Mouse (Mus musculus): ENCODE data around the gene 2510039O18Rik. TPM values are rescaled to one million over a fixed set of nuclear protein-coding genes. Genes with fewer than 3 reads are reported as not detected.

2510039O18Rik gene
- 41.3 and 48.3 TPM in 2 replicates for total RNA-seq (2012; rRNA removed)
- 10 to 100 TPM in 1 of 2 experiments, not detected in 1; 59.9 TPM for polyA plus RNA-seq (2012; ENCODE audit: insufficient read depth in 1 of 2, insufficient read length in 2 of 2, low read depth in 1 of 2, low replicate concordance in 2 of 2, missing spikeins in 1 of 2)

DNA sequence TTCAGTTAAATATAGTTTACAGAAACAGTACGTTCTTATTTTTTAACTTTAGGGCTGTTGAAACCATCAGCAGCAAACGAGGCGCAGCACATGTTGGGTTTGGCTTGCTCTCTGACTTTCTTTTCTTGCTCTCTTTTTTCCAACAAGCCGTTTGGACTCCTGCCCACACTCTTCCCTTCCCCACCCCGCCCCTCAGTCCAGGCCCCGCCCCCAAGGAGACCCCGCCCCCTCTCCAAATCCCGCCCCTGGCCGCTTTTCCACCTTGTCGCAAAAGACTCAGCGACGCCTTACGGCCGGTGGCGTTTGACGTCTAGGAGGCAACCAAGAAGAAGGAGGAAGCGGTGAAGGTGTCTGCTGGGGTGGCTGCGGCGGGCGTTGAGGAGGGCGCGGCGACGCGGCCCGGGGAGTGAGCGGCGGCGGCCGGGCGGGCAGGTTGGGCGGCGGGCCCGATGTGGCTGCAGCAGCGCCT is at the start of gene 2510039O18Rik:
Gene 2510039O18Rik, plus strand, starts transcription at position 320 of the 469 bp plus-strand sequence.
- Histone ChIP-seq H3K9ac (ENCODE audit: control insufficient read depth, low read depth, low read length, poor library complexity, severe bottlenecking) (peak within 1 kb of the TSS; percentile 86), H3K27ac (ENCODE audit: control insufficient read depth, low read depth, low read length) (peak within 1 kb of the TSS; percentile 67), H3K4me3 (ENCODE audit: control insufficient read depth in 1 of 2, insufficient read depth in 1 of 2, low read depth in 2 of 2, low read length in 2 of 2) (peak within 1 kb of the TSS; percentile 77 to 96), H3K79me2 (ENCODE audit: control insufficient read depth, insufficient read depth, low read length, poor library complexity) (peaks cover 34% of the 10 kb centered on the region), H3K36me3 (ENCODE audit: control insufficient read depth in 1 of 2, insufficient read depth in 2 of 2, low read length in 2 of 2) (peaks cover 0 to 12% of the 10 kb centered on the region in 2 experiments; a peak in 3 of 4 replicates), H3K4me1 (ENCODE audit: control insufficient read depth in 1 of 2, insufficient read depth in 2 of 2, low read length in 2 of 2) (peaks cover 7 to 34% of the 10 kb centered on the region in 2 experiments), H3K9me3 (replicated peaks; ENCODE audit: insufficient read depth, low read length) (no peaks in the 10 kb centered on the region), H3K27me3 (ENCODE audit: control insufficient read depth in 1 of 2, insufficient read depth in 2 of 2, low read length in 2 of 2) (no peaks in the 10 kb centered on the region)
- peak; percentile 92 for DNase-seq (ENCODE audit: low read depth, low spot score)
- peak; percentile 76 for TF ChIP-seq SIN3A (IDR thresholded peaks at IDR 0.05; ENCODE audit: low read length)
- peak; percentile 80 for TF ChIP-seq MXI1 (IDR thresholded peaks at IDR 0.05; ENCODE audit: low read depth, low read length)
- TF ChIP-seq TAL1 (IDR thresholded peaks at IDR 0.05; ENCODE audit: low read length): no peak
- peak; percentile 75 for TF ChIP-seq MAZ (IDR thresholded peaks at IDR 0.05; ENCODE audit: low read depth, low read length)
- no peak for TF ChIP-seq TBP (IDR thresholded peaks at IDR 0.05; ENCODE audit: low read depth, low read length)
- no peak for TF ChIP-seq CHD2 (IDR thresholded peaks at IDR 0.05; ENCODE audit: low read length)
- TF ChIP-seq ZKSCAN1 (IDR thresholded peaks at IDR 0.05; ENCODE audit: low read depth, low read length): no peak
- 0 out of 2 replicates have a peak, but pooled peaks have one; percentile 15 for TF ChIP-seq NRF1 (IDR thresholded peaks at IDR 0.05; ENCODE audit: insufficient read depth, low read depth, low read length, poor library complexity, severe bottlenecking)
- peak; percentile 84 for TF ChIP-seq NELFE (IDR thresholded peaks at IDR 0.05; ENCODE audit: low read depth, low read length)
- 0 out of 2 replicates have a peak, but pooled peaks have one; percentile 7 for TF ChIP-seq ETS1 (IDR thresholded peaks at IDR 0.05; ENCODE audit: low read depth, low read length)
- no peak; a peak in 1 of 4 replicates for TF ChIP-seq EP300 (IDR thresholded peaks at IDR 0.05; ENCODE audit: low read depth in 1 of 2, low read length in 2 of 2)
- TF ChIP-seq JUND (IDR thresholded peaks at IDR 0.05; ENCODE audit: low read depth, low read length): no peak
- TF ChIP-seq POLR2AphosphoS5 (IDR thresholded peaks at IDR 0.05; ENCODE audit: borderline replicate concordance, low read depth, low read length): no peak
- no peak for TF ChIP-seq E2F4 (IDR thresholded peaks at IDR 0.05; ENCODE audit: borderline replicate concordance, low read depth, low read length)
- no peak for TF ChIP-seq ZC3H11A (IDR thresholded peaks at IDR 0.05; ENCODE audit: low read depth, low read length)
- TF ChIP-seq POLR2AphosphoS2 (IDR thresholded peaks at IDR 0.05; ENCODE audit: low read length): peak; percentile 44; the same call in 1 of the 2 replicates
- no peak for TF ChIP-seq GATA1 (IDR thresholded peaks at IDR 0.05; ENCODE audit: low read depth, low read length)
- TF ChIP-seq USF1 (IDR thresholded peaks at IDR 0.05; ENCODE audit: low read depth, low read length): no peak
- TF ChIP-seq ELF1 (IDR thresholded peaks at IDR 0.05; ENCODE audit: low read depth, low read length): peak; percentile 79
- TF ChIP-seq MEF2A (IDR thresholded peaks at IDR 0.05; ENCODE audit: extremely low read depth, insufficient replicate concordance, low read depth, low read length, poor library complexity, severe bottlenecking): no peak
- peak; percentile 69 to 71; a peak in 3 of 4 replicates for TF ChIP-seq POLR2A (IDR thresholded peaks at IDR 0.05; ENCODE audit: control insufficient read depth in 1 of 2, insufficient read depth in 1 of 2, low read depth in 1 of 2, low read length in 2 of 2, poor library complexity in 1 of 2)
- no peak for TF ChIP-seq CTCF (IDR thresholded peaks at IDR 0.05 in 2 of 3, conservative IDR thresholded peaks at IDR 0.05 in 1 of 3; ENCODE audit: control insufficient read depth in 1 of 3, insufficient read depth in 1 of 3, low read depth in 2 of 3, low read length in 3 of 3, poor library complexity in 1 of 3, severe bottlenecking in 1 of 3)
- TF ChIP-seq HCFC1 (IDR thresholded peaks at IDR 0.05; ENCODE audit: low read depth, low read length): peak; percentile 84
- TF ChIP-seq SMC3 (IDR thresholded peaks at IDR 0.05; ENCODE audit: low read depth, low read length): no peak
- no peak for TF ChIP-seq BHLHE40 (IDR thresholded peaks at IDR 0.05; ENCODE audit: borderline replicate concordance, low read depth, low read length)
- TF ChIP-seq RAD21 (IDR thresholded peaks at IDR 0.05; ENCODE audit: low read depth, low read length): no peak
- TF ChIP-seq CHD1 (IDR thresholded peaks at IDR 0.05; ENCODE audit: low read depth, low read length): 0 out of 2 replicates have a peak, but pooled peaks have one; percentile 65
- no peak for TF ChIP-seq MYB (IDR thresholded peaks at IDR 0.05; ENCODE audit: low read depth, low read length)
- TF ChIP-seq KAT2A (conservative IDR thresholded peaks at IDR 0.05; ENCODE audit: low read depth, low read length): peak; percentile 67
- no peak for TF ChIP-seq USF2 (IDR thresholded peaks at IDR 0.05; ENCODE audit: borderline replicate concordance in 1 of 2, insufficient read depth in 1 of 2, low read depth in 1 of 2, low read length in 2 of 2)
- no peak for TF ChIP-seq UBTF (IDR thresholded peaks at IDR 0.05; ENCODE audit: borderline replicate concordance, insufficient read depth, low read depth, low read length)
- TF ChIP-seq ZMIZ1 (IDR thresholded peaks at IDR 0.05; ENCODE audit: low read depth, low read length): peak; percentile 70
- TF ChIP-seq TCF12 (IDR thresholded peaks at IDR 0.05; ENCODE audit: low read depth, low read length): peak; percentile 61; the same call in 1 of the 2 replicates
- peak; percentile 63 for TF ChIP-seq MAX (IDR thresholded peaks at IDR 0.05; ENCODE audit: low read length)
- TF ChIP-seq RCOR1 (IDR thresholded peaks at IDR 0.05; ENCODE audit: low read depth, low read length): no peak
- TF ChIP-seq GABPA (IDR thresholded peaks at IDR 0.05; ENCODE audit: low read depth, low read length): no peak
